Mouse (Mus musculus): ENCODE measurements around the gene Dusp11. TPM values are rescaled to one million over a fixed set of nuclear protein-coding genes. Genes with fewer than 3 reads are reported as not detected.
A peak's percentile ranks its signal among the peaks of the same experiment; 100 is the strongest.
"Not testable (repeated sequence)": the region's sequence is repeated elsewhere in the genome, so short reads cannot be mapped to it uniquely, and the experiment has no call there.

The Dusp11 gene
- polyA plus RNA-seq, 1 experiment from 2014 or later = 49.8 TPM

GRCm38 (mm10) chr6:85966081-85966480 is 4.6 kb upstream of the Dusp11 start:
- H3K27ac ChIP-seq (replicated peaks in 1 of 2; ENCODE audit: control insufficient read depth in 1 of 2, insufficient read depth in 1 of 2, low read depth in 2 of 2, low read length in 2 of 2); H3K9ac ChIP-seq (ENCODE audit: low read length); H3K27me3 ChIP-seq (ENCODE audit: control insufficient read depth, insufficient read depth, low read length); H3K36me3 ChIP-seq (ENCODE audit: control insufficient read depth, insufficient read depth, low read length); H3K9me3 ChIP-seq (ENCODE audit: control insufficient read depth, low read length); H3K4me2 ChIP-seq (ENCODE audit: low read length); ATAC-seq (ENCODE audit: insufficient number of reproducible peaks, insufficient read depth, low FRiP score, low read depth); H3K4me3 ChIP-seq (ENCODE audit: control insufficient read depth in 1 of 2, insufficient read depth in 1 of 2, low read depth in 1 of 2, low read length in 2 of 2): not testable (repeated sequence)
- H3K4me1 ChIP-seq (ENCODE audit: control insufficient read depth in 2 of 2, insufficient read depth in 2 of 2, low read length in 2 of 2) = peaks cover 8 to 11% of the 10 kb centered on the region in 2 experiments
- 39% methylated on average over 4 of the region's 6 CpGs for WGBS

DNA sequence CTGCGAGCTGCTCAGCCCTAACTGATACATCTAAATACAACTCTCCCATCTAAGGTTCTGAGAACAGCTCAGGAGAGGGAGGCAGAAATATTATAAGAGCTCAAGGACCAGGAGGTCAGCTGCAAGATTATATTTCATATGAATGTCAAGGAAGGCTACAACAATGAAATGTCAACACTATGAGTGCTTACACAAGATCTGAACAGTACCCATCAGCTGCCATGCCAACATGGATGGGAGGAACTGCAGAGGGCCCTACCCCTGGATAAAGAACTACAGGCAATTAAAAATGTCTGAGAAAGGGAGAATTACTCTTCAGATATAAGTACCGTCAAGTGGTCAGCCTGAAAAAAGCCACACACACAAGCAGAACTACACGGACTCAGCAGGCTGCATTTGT is 3.9 kb downstream of the Dusp11 start:
- WGBS = 80% methylated on average over 3 of the region's 3 CpGs
- H3K36me3 ChIP-seq (ENCODE audit: control insufficient read depth, insufficient read depth, low read length) = peaks cover 63% of the 10 kb centered on the region
- H3K4me2 ChIP-seq (ENCODE audit: low read length) = no peak overlapping the region
- H3K9ac ChIP-seq (ENCODE audit: low read length) = no peak overlapping the region
- H3K4me3 ChIP-seq (ENCODE audit: control insufficient read depth in 1 of 2, insufficient read depth in 1 of 2, low read depth in 1 of 2, low read length in 2 of 2) = no peak overlapping the region
- H3K4me1 ChIP-seq (ENCODE audit: control insufficient read depth in 2 of 2, insufficient read depth in 2 of 2, low read length in 2 of 2) = peaks cover 0 to 6% of the 10 kb centered on the region in 2 experiments; a peak in 3 of 4 replicates
- no peaks in the 10 kb centered on the region for H3K27me3 ChIP-seq (ENCODE audit: control insufficient read depth, insufficient read depth, low read length)
- ATAC-seq (ENCODE audit: insufficient number of reproducible peaks, insufficient read depth, low FRiP score, low read depth) = no peak
- H3K27ac ChIP-seq (replicated peaks in 1 of 2; ENCODE audit: control insufficient read depth in 1 of 2, insufficient read depth in 1 of 2, low read depth in 2 of 2, low read length in 2 of 2) = no peak overlapping the region
- no peaks in the 10 kb centered on the region for H3K9me3 ChIP-seq (ENCODE audit: control insufficient read depth, low read length)

DNA sequence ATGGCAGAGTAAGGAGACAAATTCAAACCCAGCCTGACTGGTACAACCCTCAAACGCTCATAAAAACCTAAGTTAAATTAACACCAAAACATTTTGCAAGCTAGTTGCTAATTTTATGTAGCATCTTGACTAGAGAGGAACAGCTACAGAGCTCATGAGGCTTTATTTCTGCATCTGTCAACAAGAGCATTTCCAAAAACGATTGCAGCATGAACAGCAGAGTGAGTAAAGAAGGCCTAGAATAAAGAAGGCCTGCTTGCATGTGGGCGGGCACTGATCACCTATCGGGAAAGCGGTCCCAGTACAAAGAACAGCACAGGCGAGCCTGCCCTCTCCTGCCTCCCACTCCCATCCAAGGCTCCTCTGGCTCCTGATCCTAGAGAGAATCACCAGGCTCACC is 12.9 kb downstream of the Dusp11 start:
- Histone ChIP-seq H3K27ac (replicated peaks in 1 of 2; ENCODE audit: control insufficient read depth in 1 of 2, insufficient read depth in 1 of 2, low read depth in 2 of 2, low read length in 2 of 2) (no peak overlapping the region), H3K9ac (ENCODE audit: low read length) (no peak overlapping the region), H3K4me3 (ENCODE audit: control insufficient read depth in 1 of 2, insufficient read depth in 1 of 2, low read depth in 1 of 2, low read length in 2 of 2) (no peak overlapping the region), H3K27me3 (ENCODE audit: control insufficient read depth, insufficient read depth, low read length) (no peaks in the 10 kb centered on the region), H3K9me3 (ENCODE audit: control insufficient read depth, low read length) (no peaks in the 10 kb centered on the region), H3K4me2 (ENCODE audit: low read length) (no peak overlapping the region), H3K4me1 (ENCODE audit: control insufficient read depth in 2 of 2, insufficient read depth in 2 of 2, low read length in 2 of 2) (no peaks in the 10 kb centered on the region), H3K36me3 (ENCODE audit: control insufficient read depth, insufficient read depth, low read length) (peaks cover 97% of the 10 kb centered on the region)
- WGBS = 88% methylated on average over 6 of the region's 6 CpGs
- no peak for ATAC-seq (ENCODE audit: insufficient number of reproducible peaks, insufficient read depth, low FRiP score, low read depth)

DNA sequence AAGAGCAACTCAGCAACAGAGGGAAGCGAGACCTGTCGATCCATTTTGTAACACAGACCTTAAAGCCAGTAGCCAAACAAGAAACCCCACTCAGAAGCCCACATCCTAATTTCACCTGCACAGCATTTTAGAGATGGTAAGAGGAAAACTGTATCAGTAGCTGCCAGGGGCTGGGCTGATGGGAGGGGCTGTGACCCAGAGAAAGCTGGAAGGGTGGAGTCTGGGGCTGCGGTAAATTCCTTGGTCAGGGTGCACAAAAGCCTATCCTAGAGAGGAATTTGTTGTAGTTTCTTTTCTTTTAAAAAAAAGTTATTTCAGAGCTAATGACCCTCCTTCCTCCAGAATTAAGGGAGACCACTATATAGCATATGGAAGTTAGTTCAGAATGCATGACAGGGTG is 19.0 kb downstream of the Dusp11 start:
- Histone ChIP-seq H3K36me3 (ENCODE audit: control insufficient read depth, insufficient read depth, low read length) (peaks cover 60% of the 10 kb centered on the region), H3K27me3 (ENCODE audit: control insufficient read depth, insufficient read depth, low read length) (no peaks in the 10 kb centered on the region), H3K4me3 (ENCODE audit: control insufficient read depth in 1 of 2, insufficient read depth in 1 of 2, low read depth in 1 of 2, low read length in 2 of 2) (no peak overlapping the region), H3K9ac (ENCODE audit: low read length) (no peak overlapping the region), H3K9me3 (ENCODE audit: control insufficient read depth, low read length) (no peaks in the 10 kb centered on the region), H3K4me1 (ENCODE audit: control insufficient read depth in 2 of 2, insufficient read depth in 2 of 2, low read length in 2 of 2) (0 out of 4 replicates have a peak, but pooled peaks cover 0 to 1% of the 10 kb centered on the region in 2 experiments), H3K4me2 (ENCODE audit: low read length) (no peak overlapping the region), H3K27ac (replicated peaks in 1 of 2; ENCODE audit: control insufficient read depth in 1 of 2, insufficient read depth in 1 of 2, low read depth in 2 of 2, low read length in 2 of 2) (no peak overlapping the region)
- ATAC-seq (ENCODE audit: insufficient number of reproducible peaks, insufficient read depth, low FRiP score, low read depth) = no peak
- 93% methylated on average over 3 of the region's 3 CpGs for WGBS

DNA sequence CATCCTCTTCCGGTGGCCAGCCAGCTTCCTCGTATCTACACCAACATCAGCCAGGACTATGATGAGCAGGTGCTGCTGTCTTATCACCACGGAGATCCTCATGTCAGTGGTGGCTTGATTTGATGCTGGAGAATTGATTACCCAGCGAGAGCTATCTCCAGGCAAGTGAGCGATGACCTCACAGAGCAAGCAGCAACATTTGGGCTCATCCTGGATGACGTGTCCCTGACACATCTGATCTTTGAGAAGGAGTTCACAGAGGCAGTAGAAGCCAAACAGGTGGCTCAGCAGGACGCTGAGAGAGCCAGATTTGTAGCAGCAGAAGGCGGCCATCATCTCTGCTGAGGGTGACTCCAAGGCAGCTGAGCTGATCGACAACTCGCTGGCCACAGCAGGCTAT is 22.8 kb downstream of the Dusp11 start:
- peaks cover 22% of the 10 kb centered on the region for H3K36me3 ChIP-seq (ENCODE audit: control insufficient read depth, insufficient read depth, low read length)
- no peak overlapping the region for H3K4me3 ChIP-seq (ENCODE audit: control insufficient read depth in 1 of 2, insufficient read depth in 1 of 2, low read depth in 1 of 2, low read length in 2 of 2)
- no peak overlapping the region for H3K27ac ChIP-seq (replicated peaks in 1 of 2; ENCODE audit: control insufficient read depth in 1 of 2, insufficient read depth in 1 of 2, low read depth in 2 of 2, low read length in 2 of 2)
- ATAC-seq (ENCODE audit: insufficient number of reproducible peaks, insufficient read depth, low FRiP score, low read depth) = no peak
- H3K4me2 ChIP-seq (ENCODE audit: low read length) = no peak overlapping the region
- no peaks in the 10 kb centered on the region for H3K9me3 ChIP-seq (ENCODE audit: control insufficient read depth, low read length)
- no peak overlapping the region for H3K9ac ChIP-seq (ENCODE audit: low read length)
- WGBS = 57% methylated on average over 10 of the region's 10 CpGs
- peaks cover 0 to 5% of the 10 kb centered on the region in 2 experiments; a peak in 2 of 4 replicates for H3K4me1 ChIP-seq (ENCODE audit: control insufficient read depth in 2 of 2, insufficient read depth in 2 of 2, low read length in 2 of 2)
- no peaks in the 10 kb centered on the region for H3K27me3 ChIP-seq (ENCODE audit: control insufficient read depth, insufficient read depth, low read length)

GRCm38 (mm10) chr6:85936508-85937465 is 24.7 kb downstream of the Dusp11 start:
- not testable (repeated sequence) for H3K27me3 ChIP-seq (ENCODE audit: control insufficient read depth, insufficient read depth, low read length); H3K9me3 ChIP-seq (ENCODE audit: control insufficient read depth, low read length); H3K4me1 ChIP-seq (ENCODE audit: control insufficient read depth in 2 of 2, insufficient read depth in 2 of 2, low read length in 2 of 2)
- peak overlapping the region; percentile 72 for H3K4me2 ChIP-seq (ENCODE audit: low read length)
- peak overlapping the region; percentile 68 to 75 for H3K27ac ChIP-seq (replicated peaks in 1 of 2; ENCODE audit: control insufficient read depth in 1 of 2, insufficient read depth in 1 of 2, low read depth in 2 of 2, low read length in 2 of 2)
- H3K36me3 ChIP-seq (ENCODE audit: control insufficient read depth, insufficient read depth, low read length) = 0 out of 2 replicates have a peak, but pooled peaks cover 11% of the 10 kb centered on the region
- H3K9ac ChIP-seq (ENCODE audit: low read length) = peak overlapping the region; percentile 74
- under 1% methylated on average over 46 of the region's 50 CpGs for WGBS
- H3K4me3 ChIP-seq (ENCODE audit: control insufficient read depth in 1 of 2, insufficient read depth in 1 of 2, low read depth in 1 of 2, low read length in 2 of 2) = peak overlapping the region; percentile 47 to 76
- peak; percentile 94 for ATAC-seq (ENCODE audit: insufficient number of reproducible peaks, insufficient read depth, low FRiP score, low read depth)

DNA sequence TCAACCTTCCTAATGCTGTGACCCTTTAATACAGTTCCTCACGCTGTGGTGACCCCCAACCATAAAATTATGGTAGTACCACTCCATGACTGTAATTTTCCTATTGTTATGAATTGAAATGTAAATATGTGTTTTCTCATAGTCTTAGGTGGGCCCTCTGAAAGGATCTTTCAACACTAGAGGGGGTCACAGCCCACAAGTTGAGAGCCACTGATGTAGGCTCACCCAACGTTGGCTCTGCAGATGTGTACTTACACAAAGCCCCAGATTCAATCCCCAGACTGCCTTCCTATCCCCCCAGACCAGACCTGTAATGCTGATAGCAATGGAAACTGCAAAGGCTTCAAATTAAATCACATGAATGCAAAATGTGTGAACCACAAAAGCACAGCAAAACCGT is 25.8 kb downstream of the Dusp11 start:
- Histone ChIP-seq H3K9me3 (ENCODE audit: control insufficient read depth, low read length) (no peaks in the 10 kb centered on the region), H3K36me3 (ENCODE audit: control insufficient read depth, insufficient read depth, low read length) (0 out of 2 replicates have a peak, but pooled peaks cover 8% of the 10 kb centered on the region), H3K9ac (ENCODE audit: low read length) (no peak overlapping the region), H3K4me2 (ENCODE audit: low read length) (no peak overlapping the region), H3K27ac (replicated peaks in 1 of 2; ENCODE audit: control insufficient read depth in 1 of 2, insufficient read depth in 1 of 2, low read depth in 2 of 2, low read length in 2 of 2) (no peak overlapping the region), H3K4me1 (ENCODE audit: control insufficient read depth in 2 of 2, insufficient read depth in 2 of 2, low read length in 2 of 2) (peaks cover 0 to 5% of the 10 kb centered on the region in 2 experiments; a peak in 2 of 4 replicates), H3K4me3 (ENCODE audit: control insufficient read depth in 1 of 2, insufficient read depth in 1 of 2, low read depth in 1 of 2, low read length in 2 of 2) (no peak overlapping the region), H3K27me3 (ENCODE audit: control insufficient read depth, insufficient read depth, low read length) (no peaks in the 10 kb centered on the region)
- WGBS = 67% methylated on average over 3 of the region's 3 CpGs
- ATAC-seq (ENCODE audit: insufficient number of reproducible peaks, insufficient read depth, low FRiP score, low read depth) = no peak
